Mouse (Mus musculus) megakaryocyte progenitor cell, adult 5-6 weeks (primary cell): ENCODE results near the gene Mapkapk3. TPM values are rescaled to one million over a fixed set of nuclear protein-coding genes. Genes with fewer than 3 reads are reported as not detected.

Experiments
- ATAC-seq: replicated peaks from 2 replicates; pipeline ENCODE4 v1.8.0; 2016; ENCODE audit warnings: mild to moderate bottlenecking, moderate TSS enrichment, inconsistent platforms; ENCODE audit not compliant: poor library complexity
- total RNA-seq, 2 experiments: library from RNA; stranded (forward) in 1 of 2; stranded (reverse) in 1 of 2; fragments of 157-497, 149-512 nt in 1 of 2; fragments of 200-1000 nt in 1 of 2; gene quantifications; 2 replicates each; pipeline versions ENCODE4 v1.2.3 to v1.2.4; 2015 to 2017

The Mapkapk3 gene
- total RNA-seq (2015): 100 and 115 TPM in 2 replicates
- total RNA-seq (2017): 175 and 186 TPM in 2 replicates

- peak; percentile 59 for ATAC-seq
Measured at GRCm38 (mm10) chr9:107289211-107290076, at the start of gene Mapkapk3. Gene Mapkapk3, minus strand, starts transcription at chr9:107289877.

- peak; percentile 76 for ATAC-seq
Measured at GRCm38 (mm10) chr9:107338172-107338883, 48.7 kb upstream of the Mapkapk3 start, which contains the start of gene Hemk1. Gene Hemk1, minus strand, starts transcription at chr9:107338350.

DNA sequence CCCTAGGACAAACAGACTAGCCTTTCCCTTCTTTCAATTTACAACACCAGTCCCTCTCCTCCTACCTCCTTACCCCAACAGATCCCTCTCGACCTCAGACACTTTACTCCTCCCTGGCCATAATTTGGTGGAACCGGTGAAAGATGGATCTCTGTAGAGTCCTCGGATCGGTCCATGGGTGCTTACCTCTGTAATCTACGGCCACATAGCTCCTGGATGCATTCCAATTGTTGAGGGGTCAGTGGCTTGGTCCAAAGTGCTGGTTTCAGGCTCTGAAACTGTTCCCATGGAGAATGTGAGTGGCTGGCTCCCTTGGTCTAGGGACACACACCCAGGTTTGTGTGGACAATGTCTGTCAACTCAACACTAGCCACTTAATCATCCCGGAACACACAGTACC is 46.7 kb upstream of the Mapkapk3 start:
- no peak for ATAC-seq

GRCm38 (mm10) chr9:107335909-107336308 is 46.2 kb upstream of the Mapkapk3 start:
- peak; percentile 69 for ATAC-seq

- ATAC-seq: no peak
Measured at GRCm38 (mm10) chr9:107335046-107335445, 45.4 kb upstream of the Mapkapk3 start.

DNA sequence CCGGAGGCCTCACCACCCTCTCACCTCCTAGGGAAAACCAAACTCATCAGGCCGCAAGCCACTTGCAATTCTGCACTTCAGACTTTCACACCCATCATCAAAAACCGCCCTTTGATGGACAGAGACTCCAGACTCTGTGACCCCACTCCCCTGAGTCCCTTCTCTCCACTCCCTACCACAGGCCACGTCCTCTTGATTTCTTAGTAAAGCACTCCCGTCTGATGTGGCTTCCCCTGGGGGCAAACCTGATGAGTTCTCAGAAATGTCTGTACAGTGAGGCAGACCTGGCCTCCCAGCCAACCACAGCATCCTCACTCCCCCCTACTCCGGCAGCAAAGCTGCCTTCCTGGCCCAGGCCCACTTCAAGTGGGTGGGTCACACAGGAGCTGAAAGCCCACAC is 44.7 kb upstream of the Mapkapk3 start:
- ATAC-seq: no peak

GRCm38 (mm10) chr9:107333686-107334085 is 44.0 kb upstream of the Mapkapk3 start:
- no peak for ATAC-seq

- no peak for ATAC-seq
Measured at GRCm38 (mm10) chr9:107330791-107331190, 41.1 kb upstream of the Mapkapk3 start.

DNA sequence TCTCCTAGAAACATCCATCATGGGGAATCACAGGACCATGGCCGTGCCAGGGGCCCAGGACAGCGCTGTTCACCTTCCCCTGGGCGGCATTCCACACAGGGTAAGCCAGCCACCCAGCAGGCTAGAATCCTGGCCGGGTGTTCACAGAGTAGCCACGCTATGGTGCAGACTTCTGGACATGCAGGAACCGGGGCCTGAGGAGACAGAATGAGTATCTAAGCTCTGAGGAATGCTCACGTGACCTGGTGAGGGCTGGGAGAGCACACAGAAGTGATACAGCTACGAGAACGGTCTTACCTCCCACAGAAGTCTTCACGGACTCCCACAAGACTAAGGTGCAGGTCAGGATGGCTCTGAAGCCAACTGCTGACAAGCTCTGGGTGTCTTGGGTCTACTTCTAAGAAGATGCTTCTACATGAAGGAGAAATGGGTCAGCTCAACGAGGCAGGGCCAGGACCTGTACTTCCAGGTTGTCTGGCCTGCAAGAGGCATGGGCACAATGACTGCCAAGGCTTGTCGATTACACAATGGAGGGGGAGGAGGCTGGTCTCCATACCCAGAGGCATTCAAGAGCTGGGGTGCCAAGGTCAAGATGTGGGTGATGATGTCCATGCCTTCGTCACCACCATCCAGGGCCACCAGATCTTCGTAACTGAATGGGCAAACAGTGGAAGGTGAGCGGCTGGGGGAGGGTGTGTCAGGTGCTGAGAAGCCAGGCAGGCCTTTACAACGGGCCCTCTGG is 38.4 kb upstream of the Mapkapk3 start:
- ATAC-seq: no peak

DNA sequence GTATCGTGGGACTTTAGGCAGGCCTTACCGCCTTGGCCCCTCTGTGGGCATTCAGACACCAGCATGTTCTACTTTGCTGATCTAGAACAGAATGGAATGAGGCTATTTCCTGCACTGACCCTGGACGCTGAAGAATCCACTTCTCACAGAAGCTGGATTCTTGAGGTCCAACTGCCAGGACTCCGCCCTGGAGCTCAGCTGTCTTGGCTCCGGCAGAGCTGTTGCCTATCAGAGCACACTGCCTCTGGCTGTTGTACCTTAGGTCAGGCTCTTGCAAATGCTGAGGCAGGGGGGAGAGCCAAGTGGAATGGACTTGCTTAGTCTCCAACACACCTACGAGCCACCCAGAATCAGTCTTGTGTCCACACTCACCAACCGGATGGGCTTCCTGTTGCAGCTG is 36.2 kb upstream of the Mapkapk3 start:
- ATAC-seq: peak; percentile 32; the same call in 1 of the 2 replicates

- ATAC-seq: no peak
Measured at GRCm38 (mm10) chr9:107324799-107325561, 35.3 kb upstream of the Mapkapk3 start.

DNA sequence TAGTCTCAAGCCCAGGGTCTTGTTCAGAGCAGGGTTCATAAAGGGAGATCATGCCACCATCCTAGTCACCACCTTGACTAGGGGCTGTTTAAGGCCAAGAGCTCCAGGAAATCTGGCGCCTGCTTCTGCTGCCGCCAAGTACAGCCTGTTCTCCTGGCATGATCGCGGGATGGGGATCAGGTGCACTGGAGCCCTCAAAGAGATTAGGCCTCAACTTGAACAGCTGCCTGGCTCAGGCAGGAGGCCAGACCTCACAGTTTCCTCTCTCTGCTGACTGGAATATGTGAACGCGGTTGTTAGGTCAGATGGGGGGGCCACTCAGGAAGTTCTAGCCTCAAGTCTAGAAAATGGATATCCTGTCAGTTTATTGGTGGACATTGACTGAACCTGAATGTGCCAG is 33.9 kb upstream of the Mapkapk3 start:
- peak; percentile 82 for ATAC-seq

DNA sequence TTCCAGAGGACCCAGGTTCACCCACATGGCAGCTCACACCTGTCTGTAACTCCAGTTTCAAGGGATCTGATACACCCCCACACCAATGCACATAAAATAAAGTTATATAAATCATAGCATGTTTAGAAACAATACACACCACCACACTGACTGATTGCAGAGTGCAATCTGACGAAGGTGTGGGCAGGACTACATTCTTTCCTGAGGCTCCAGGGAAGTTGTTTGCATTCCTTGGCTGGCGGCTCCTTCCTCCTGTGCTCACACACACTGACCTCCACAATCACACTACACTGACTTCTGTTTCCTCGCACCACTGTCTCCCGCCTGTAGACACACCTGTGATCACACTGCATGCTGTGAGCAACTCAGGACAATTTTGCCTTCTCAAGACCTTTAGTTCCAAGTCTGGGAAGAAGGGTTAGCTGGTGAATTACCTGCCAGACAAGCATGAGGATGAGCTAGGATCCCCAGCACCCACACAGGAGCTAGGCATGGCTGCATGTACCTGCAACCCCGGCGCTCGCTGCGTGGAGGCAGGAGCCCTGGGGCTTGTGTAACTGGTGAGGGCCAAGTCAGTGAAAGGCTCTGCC is 32.9 kb upstream of the Mapkapk3 start:
- ATAC-seq: no peak

- ATAC-seq: no peak
Measured at GRCm38 (mm10) chr9:107315791-107316190, 26.1 kb upstream of the Mapkapk3 start.

DNA sequence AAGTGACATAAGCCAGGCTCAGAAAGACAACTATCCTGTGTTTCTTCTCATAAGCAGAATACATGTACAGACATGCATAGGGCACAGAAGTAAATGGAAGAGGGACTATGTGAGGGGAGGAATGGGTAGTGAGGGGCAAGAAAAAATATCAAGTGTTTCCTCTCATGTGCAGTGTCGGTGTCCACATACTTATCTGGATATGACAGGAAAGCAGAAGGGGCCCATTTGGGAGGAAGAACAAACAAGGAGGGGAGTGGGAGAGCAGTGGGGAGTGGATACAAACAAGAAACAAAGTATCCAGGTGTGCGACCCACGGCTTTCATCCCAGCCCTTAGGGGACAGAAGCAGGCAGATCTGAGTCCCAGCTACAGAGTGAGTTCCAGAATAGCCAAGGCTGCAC is 24.2 kb upstream of the Mapkapk3 start:
- ATAC-seq: no peak

DNA sequence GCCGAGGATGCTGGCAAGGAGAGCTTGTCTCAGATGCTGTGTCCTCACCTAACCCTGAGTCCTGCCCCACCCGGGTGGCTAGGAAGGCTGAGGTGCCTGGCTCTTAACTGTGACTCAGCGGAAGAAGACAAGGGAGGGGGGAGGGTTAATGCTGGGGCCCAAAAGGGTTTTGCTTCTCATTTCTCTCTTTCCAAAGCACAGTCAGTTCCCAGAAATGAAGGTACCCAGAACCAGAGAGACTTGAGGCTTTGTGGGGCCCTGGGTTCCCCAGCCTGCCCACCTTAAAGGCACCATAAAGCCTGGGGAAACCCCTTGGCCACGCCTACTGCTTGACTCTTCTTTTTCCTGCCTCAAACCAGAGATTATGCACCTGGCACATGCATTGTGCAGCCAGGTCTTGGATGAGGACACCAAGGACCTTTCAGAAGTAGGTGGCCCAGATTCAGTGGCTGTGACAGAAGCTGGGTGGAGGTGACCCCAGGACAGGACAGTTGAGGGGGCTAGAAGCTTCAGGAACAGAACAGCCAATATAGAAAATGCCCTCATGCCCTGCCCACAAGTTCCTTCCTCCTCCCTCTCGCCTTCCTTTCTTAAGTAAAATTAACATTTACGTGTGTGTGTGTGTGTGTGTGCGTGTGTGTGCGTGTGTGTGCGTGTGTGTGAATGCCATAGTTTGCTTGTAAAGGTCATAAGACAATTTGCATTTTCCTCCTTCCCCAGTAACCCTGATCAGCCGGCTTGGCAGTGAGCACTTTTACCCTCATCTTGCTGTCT is 23.3 kb upstream of the Mapkapk3 start:
- peak; percentile 83 for ATAC-seq

GRCm38 (mm10) chr9:107309600-107309999 is 19.9 kb upstream of the Mapkapk3 start:
- no peak for ATAC-seq

DNA sequence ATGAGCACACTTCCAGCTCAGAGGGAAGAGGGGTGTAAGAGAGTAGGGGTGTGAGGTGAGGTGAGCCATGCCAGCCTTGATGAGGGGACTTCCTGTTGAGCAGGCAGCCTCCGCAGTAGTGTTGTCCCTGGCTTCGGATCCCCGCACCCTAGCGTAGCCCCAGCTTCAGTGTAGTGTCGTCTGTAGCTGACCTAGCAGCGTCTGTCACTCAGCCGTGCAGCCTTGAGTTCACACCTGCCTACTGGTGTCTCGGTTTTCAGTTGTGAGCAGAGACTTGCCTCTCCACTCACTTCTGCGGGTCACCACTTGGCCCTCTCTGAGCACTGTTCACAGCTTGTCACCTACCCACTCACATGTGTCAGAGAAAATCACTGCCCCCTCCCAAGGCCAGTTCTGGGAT is 19.5 kb upstream of the Mapkapk3 start:
- ATAC-seq: no peak

DNA sequence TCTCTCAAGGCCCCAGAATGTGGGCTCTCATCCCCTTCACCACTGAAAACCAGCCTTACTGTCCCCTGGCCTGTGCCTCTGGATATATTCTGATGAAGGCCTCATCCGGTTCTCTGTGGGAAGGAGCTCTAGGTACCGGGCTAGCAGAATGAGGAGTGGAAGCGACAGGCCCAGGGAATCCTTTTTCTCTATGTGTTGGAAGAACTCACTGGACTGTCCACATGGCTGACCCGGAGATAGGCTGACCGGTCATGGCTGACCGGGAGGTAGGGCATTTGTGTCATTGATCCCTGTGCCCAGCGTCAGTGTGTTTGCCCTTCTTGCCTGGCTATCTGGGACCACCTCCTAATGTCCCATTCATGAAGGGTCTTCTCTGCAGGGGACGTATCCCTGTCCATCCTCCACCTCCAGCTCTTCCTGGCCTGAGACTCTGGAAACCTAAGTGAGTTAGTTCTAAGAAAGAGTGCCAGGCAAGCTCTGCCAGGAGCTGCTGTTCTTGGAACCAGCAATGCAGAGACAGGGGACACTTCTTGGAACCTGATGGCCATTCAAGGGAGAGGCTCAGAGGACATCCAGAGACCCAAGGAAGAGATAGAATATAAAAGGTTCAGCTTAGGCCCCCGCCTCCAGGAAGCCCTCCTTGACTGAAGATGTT is 18.8 kb upstream of the Mapkapk3 start:
- ATAC-seq: no peak
